Mouse (Mus musculus): ENCODE measurements at regions not wholly inside any gene's neighbourhood (a gene's known extent, or its start where the extent isn't known, plus 50 kb on each side); places are given as distances from the start of the nearest gene placed in this dataset.

DNA sequence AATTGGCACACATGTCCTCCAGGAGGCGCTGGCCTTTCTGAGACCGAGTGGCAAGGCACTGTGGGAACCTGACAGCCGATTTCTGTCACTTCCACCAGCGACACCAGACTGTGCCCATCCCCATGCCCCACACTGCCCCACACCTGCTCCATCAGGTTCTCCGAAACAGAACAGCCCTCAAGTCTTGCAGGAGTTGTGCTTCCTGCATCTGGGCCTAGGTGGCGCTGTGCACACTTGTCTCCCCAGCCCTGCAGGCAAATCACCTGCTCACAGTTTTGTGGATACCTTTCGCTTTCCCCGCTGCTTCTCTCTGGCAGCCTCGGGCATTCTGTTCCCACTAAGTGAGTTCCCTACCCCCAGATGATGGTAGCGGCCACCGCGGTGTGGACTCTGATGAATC is 112.9 kb upstream of the Wnt4 start:
- DNase-seq: peak; percentile 77
- intact Hi-C loops (cut with DNase I): loop anchor here (2.0 to 10.0 kb wide), 2 partner anchors 144 to 230 kb away; no protein-coding TSS in a partner anchor

- intact Hi-C loops (cut with DNase I): loop anchor here (2.0 to 10.0 kb wide), 2 partner anchors 145 to 231 kb away; no protein-coding TSS in a partner anchor
- no peak for DNase-seq
Observed at GRCm38 (mm10) chr4:137163962-137164361, 113.3 kb upstream of the Wnt4 start.

GRCm38 (mm10) chr4:137160526-137160925 is 111.9 kb upstream of the Zbtb40 start:
- DNase-seq: no peak
- intact Hi-C loops (cut with DNase I): loop anchor here (10.0 kb wide), 1 partner anchor 234 kb away; no protein-coding TSS in a partner anchor

GRCm38 (mm10) chr4:137158201-137158600 is 109.6 kb upstream of the Zbtb40 start:
- intact Hi-C loops (cut with DNase I): no loop called here
- DNase-seq: no peak

DNA sequence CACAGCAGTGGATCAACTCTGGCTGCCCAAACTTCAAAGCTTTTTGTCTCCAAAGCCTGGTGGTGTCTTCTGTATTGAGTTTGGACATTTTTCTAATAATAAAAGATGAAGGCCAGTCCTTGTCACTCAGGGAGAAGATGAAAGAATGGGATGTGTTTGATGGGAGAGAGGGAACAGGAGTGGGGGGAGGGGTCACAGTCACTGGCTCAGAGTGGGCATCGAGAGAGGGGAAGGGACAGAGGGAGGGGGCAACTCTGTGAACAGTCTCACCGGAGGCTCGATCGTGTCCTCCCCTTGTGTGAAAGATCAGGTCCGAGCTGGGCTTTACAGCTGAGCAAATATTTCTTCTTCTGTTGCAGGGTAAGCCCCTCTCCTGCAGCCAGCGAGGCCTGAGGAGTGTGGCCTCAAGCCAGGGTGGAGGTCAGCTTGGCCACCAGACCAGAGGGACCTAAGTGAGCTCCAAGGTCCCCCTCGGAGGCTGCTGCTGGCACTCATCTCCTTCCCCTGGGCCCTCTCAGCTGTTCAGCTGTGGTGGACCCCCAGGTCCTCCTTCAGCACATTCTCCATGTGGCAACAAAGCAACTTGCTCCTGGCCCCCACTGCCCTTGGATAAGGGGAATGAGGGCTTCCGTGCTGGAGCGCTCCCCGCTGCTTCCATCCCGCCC is 108.0 kb upstream of the Zbtb40 start:
- no peak for DNase-seq
- intact Hi-C loops (cut with DNase I): no loop called here

DNA sequence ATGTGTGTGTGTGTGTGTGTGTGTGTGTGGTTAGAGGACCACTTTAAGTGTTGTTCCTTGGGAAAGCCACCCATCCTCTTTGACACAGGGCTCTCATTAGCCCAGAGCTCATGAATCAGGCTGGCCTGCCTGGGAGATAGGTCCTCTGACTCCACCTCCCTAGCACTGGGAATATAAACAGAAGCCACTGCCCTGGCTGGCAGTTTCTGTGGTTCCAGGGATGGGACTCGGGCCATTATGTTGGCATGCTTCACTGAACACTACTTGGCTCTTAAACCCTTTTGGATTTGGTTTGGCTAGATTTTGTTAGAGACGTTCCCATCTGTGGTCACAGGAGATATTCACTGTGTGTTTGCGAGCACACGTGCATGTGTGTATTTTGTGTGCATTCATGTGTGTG is 100.2 kb upstream of the Zbtb40 start:
- intact Hi-C loops (cut with DNase I): no loop called here

DNA sequence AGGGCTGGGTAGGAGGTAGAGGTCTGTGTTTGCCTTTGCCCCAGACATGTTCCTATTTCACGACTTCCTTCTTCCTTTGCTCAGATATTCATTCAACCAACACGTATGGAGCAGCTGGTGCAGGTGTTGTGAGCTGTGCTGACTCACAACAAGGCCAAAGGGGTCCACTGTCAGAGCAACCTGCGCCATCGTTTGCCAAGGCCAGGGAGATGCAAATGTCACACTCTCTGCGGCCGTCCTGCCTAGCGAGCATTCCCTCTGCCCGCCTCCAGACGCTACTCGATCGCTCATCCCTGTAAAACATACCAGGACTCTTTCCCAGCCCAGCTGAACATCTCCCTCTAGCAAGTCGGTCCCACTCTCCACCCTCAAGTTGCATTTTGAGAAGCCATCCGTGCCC is 99.2 kb upstream of the Zbtb40 start:
- intact Hi-C loops (cut with DNase I): no loop called here
- DNase-seq: no peak

More for the DNA sequence above, 100.2 kb upstream of the Zbtb40 start:
- DNase-seq: no peak

DNA sequence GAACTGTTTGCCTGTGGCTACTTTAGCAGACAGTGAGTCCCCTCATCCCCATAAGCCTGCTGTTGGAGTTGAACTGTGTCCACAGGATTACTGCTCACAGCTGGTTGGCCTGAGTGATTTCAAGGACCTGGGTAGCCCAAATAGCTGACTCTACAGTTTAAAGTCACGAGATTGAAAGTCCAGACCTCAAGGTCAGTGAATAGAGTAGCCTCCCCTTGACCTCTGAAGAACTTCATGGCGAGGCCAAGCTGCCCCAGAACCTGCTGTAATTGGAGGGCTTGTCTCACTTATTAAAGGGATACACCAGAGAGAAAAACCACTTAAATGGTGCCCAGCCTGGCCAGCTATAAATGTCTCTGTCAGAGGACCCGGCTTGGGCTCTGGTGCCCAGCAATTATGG is 97.7 kb upstream of the Zbtb40 start:
- no peak for DNase-seq
- intact Hi-C loops (cut with DNase I): no loop called here

DNA sequence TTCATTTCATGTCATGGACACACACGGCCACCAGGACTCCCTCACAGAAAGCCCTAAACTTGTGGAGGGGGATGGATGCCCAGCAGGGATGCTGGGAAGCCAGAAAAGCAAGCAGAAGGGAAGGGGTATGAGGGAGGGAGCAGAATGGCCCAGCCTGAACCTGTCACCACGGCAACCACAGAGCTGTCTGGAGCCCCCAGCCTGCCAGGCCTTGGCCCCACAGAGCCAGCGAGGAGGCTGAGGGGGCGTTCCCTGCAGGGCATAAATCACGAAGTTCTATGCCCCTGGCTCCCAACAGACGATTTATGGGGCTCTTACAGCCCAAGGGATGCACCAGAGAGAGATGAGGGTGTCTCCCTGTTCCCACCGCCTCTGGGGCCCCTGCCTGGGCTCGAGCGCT is 93.7 kb upstream of the Zbtb40 start:
- intact Hi-C loops (cut with DNase I): no loop called here
- DNase-seq: no peak

DNA sequence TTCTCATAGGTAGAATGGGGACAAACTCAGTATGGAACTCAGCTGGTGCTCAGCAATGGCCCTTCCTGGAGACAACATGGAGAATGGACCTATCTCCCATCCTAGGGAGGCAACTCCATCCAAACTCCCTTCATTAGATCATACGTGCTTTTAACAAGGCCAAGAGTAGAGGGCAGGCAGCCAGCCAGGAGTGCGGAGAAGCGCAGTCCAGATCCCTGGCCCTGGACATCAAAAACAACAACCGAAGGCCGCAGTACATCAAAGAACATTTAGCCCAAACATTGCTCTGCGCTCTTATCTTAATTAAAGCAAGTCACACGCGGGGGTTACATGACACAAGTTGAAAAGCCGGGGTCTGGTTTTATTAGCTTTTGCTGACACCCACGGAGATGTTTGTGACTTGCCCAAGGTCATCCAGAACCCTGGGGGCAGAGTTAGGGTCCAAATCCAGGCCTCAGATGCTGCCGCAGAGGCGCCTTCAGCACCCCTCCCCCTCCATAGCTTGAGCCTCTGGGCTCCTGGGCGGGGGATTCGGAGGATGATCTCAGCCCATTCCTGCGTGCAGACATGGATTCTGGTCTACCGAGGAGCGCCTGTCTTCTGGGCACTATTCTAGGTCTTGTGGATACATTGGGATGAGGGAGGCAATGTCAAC is 90.6 kb upstream of the Zbtb40 start:
- intact Hi-C loops (cut with DNase I): no loop called here

GRCm38 (mm10) chr4:137138127-137138526 is 89.5 kb upstream of the Zbtb40 start:
- DNase-seq: no peak
- intact Hi-C loops (cut with DNase I): no loop called here

More for the DNA sequence above, 90.6 kb upstream of the Zbtb40 start:
- DNase-seq: no peak

DNA sequence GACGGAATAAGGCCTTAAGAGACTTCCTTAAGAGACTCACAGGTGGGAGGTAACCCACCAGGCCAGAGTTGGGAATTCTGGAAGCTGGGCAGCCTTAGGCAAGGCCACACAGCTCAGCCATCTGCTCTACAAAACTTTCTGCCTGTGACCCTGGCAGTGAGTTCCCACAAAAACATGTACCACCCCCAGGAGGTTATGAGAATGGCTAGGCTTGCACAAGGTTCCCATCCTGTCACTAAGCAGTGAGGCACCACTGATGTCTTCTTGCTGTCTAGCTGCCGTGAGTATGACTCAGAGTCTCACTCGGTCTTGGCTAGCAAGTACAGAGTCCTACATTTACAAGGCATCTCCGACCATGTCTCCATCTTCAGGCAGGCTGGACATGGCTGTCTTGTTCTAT is 87.7 kb upstream of the Zbtb40 start:
- intact Hi-C loops (cut with DNase I): no loop called here
- DNase-seq: no peak

DNA sequence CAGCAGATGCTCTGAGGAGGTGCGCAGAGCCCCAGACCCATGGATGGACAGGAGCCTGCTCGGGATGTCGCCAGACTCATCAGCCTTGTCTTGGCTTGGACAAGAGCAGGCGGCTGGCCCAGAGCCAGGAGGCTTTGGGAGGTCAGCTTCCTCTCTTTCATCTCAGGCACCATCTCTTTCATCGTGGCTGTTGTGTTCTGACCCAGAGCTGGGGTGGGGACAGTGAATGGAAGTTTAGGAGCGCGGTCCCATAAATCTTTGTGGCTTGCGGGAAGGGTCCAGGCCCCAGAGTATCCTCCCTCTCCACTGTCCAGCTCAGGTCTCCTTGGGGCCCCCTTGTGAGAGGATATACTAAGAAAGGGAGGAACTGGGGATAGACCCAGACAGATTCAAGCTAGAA is 87.2 kb upstream of the Zbtb40 start:
- intact Hi-C loops (cut with DNase I): no loop called here
- DNase-seq: peak in 1 of 2 experiments; percentile 7

GRCm38 (mm10) chr4:137134553-137134952 is 86.0 kb upstream of the Zbtb40 start:
- intact Hi-C loops (cut with DNase I): no loop called here

GRCm38 (mm10) chr4:137133789-137134188 is 85.2 kb upstream of the Zbtb40 start:
- intact Hi-C loops (cut with DNase I): no loop called here
- DNase-seq: no peak

More at GRCm38 (mm10) chr4:137134553-137134952, 86.0 kb upstream of the Zbtb40 start:
- DNase-seq: no peak

DNA sequence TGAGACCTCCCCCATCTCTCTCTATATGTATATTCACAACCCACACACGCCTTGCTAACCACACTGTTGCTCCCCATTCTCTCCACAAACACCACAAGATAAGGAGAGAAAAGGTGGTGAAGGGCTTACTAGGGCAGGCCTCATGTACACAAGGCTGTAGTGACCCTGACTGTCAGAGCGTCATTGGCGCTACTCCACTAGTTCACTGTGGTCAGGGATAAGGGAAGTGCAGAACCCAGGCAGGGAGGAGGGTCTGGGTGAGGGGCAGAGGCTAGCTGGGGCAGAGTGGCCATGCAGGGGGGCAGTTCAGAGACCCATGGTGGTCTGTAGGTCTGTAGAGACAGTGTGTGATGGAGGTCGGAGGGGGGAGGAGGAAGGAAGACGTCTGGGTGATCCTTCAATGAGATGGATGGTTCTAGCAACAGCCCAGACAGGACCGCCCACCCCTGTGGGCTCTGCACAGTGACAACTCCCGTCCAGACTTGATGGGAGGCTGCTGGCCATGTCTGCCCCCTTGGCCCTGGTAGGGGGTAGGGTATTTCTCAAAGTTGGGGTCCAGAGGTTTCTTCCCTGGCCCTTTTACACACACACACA is 82.1 kb upstream of the Zbtb40 start:
- intact Hi-C loops (cut with DNase I): no loop called here
- no peak for DNase-seq

GRCm38 (mm10) chr4:137128152-137128551 is 79.6 kb upstream of the Zbtb40 start:
- DNase-seq: no peak
- intact Hi-C loops (cut with DNase I): no loop called here

GRCm38 (mm10) chr4:137121684-137122083 is 73.1 kb upstream of the Zbtb40 start:
- intact Hi-C loops (cut with DNase I): no loop called here
- no peak for DNase-seq

DNA sequence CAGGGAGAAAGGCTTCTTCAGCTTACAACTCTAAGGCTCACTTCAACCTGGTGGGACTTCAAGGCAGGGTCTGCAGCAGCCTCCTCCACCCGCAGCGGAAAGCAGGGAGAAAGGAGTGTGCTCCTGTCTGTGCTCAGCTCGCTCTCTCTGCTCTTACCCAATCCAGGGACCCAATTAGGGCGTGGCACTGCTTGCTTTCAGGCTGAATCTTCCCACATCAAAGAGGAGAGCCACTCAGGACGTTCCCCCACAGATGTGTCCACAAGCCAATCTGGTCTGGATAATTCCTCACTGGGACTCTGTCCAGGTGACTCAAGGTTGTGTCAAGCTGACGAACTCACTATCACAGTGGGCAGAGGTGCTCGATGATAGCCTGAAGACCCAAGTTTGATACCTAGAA is 72.0 kb upstream of the Zbtb40 start:
- intact Hi-C loops (cut with DNase I): no loop called here

DNA sequence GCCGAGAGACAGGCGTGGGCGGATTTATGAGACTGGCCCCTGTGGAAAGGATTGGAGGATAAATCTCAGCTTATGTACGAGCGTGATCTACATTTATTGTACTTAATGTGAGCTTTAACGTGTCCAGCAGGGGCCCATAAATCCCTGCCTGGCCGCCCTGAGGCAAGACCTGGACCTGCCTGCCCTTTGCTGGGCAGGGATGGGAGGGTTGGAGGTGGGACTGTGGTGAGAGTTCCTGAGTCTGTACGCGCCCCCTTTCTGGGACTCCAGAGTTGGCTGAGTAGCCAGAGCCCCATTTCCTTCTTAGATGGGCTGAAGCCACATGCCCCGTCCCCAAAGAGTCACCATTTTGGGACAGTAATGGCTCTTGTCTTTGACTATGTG is 69.7 kb upstream of the Zbtb40 start:
- no peak for DNase-seq
- intact Hi-C loops (cut with DNase I): no loop called here

More for the DNA sequence above, 72.0 kb upstream of the Zbtb40 start:
- DNase-seq: no peak

DNA sequence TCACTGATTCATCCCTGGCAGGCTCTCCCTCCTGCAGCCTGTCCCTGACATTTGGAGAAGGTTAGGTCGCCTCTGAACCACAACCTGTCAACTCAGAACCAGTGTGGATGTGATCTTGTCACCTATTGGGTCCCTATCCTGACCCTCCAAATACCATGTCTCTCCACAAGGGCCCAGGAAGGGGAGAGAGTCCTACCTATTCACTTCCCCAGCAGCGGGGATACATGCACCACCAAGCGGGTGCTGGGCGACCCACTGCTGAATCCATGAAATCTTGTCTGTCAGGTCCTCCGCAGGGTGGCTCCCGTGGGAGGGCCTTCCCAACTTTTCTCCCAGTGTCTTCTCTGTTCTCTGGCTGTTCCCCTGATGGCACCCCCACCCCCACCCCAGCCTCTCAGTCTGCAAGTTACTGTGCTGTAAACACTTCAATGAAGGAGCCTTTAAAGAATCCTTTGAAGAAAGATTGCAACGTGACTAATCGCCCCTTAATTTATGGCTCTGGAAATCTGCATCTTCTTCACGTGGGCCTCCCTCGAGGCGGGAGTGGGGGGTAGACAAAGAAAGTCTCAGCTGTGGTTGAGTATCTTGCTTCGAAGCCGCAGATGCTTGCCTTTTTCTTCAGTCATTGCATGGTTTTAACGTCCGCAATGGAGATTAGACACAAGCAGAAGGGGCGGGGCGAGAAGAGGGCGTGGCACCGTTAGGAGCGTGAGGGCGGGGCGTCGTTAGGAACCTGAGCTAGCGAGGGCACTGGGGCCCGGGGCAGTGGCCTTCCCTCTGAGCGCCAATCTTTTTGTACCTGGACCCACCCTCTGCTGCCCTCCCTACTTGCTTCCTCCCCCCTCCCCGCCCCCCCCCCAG is 69.1 kb upstream of the Zbtb40 start:
- intact Hi-C loops (cut with DNase I): no loop called here
- DNase-seq: peak; percentile 4 to 39

All from heart, postnatal 36 days (tissue).